Mouse (Mus musculus): ENCODE results near the gene Smpx. TPM values are rescaled to one million over a fixed set of nuclear protein-coding genes. Genes with fewer than 3 reads are reported as not detected.

Gene Smpx
- total RNA-seq (2023), result not detected

DNA sequence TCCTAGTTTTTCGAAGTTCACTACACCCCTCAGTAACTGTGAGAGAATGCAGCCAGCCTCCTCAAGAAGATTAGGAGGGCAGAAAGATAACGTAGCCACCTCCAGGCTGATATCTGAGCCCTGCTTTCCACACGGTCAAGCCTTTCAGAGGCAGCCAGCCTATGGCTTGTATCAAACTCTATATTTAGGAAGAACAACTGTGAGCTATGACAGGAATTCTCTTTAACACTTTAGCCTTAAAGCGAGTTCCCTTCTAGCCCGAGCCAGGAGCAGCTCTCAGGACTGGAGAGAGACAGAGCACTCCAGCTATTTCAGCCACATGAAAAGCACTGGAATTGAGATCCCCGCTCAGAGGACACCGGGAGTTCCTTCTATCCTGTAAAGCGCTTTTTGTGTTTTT lies at the start of gene Smpx:
Gene Smpx (plus strand): TSS at position 49 of the 400 bp plus-strand sequence.

Other genes with a start within 250 kb of the Smpx start
- gene Sms, start 206.6 kb upstream of the Smpx start, total RNA-seq (2023), result 40.5 TPM
- 1.8 TPM for gene Yy2, start 129.9 kb upstream of the Smpx start, total RNA-seq (2023)
- 18.0 TPM for gene Mbtps2, start 100.2 kb upstream of the Smpx start, total RNA-seq (2023)
- gene Klhl34, start 119.5 kb downstream of the Smpx start, total RNA-seq (2023), result not detected

Data from CD4-positive naive resting alpha-beta T cell, adult 76 days (primary cell).